Mouse (Mus musculus) induced T-regulatory cell, adult 2 months (primary cell): ENCODE results near the gene Chpf.

Source experiments
- DNase-seq: peaks from one replicate; pipeline ENCODE4 v3.0.0-alpha.2; 2012; ENCODE audit warnings: low read depth

Chpf gene

GRCm38 (mm10) chr1:75458025-75458788, 20.9 kb downstream of the Chpf start:
- DNase-seq, result no peak

GRCm38 (mm10) chr1:75457710-75458024, 21.4 kb downstream of the Chpf start:
- DNase-seq, result no peak

GRCm38 (mm10) chr1:75456746-75457564, 22.2 kb downstream of the Chpf start:
- DNase-seq, result peak; percentile 45

- no peak for DNase-seq
Observed at GRCm38 (mm10) chr1:75455948-75456347, 23.2 kb downstream of the Chpf start.

GRCm38 (mm10) chr1:75455433-75455832, 23.7 kb downstream of the Chpf start:
- DNase-seq, result no peak

GRCm38 (mm10) chr1:75451900-75452299, 27.2 kb downstream of the Chpf start:
- DNase-seq, result no peak

- no peak for DNase-seq
Observed at GRCm38 (mm10) chr1:75450314-75451005, 28.6 kb downstream of the Chpf start, which contains the start of gene Asic4. TSS of gene Asic4 (plus strand) at chr1:75450436.

GRCm38 (mm10) chr1:75449377-75450135, 29.6 kb downstream of the Chpf start:
- no peak for DNase-seq

- DNase-seq, result no peak
Observed at GRCm38 (mm10) chr1:75448937-75449336, 30.2 kb downstream of the Chpf start.

- DNase-seq, result no peak
Observed at GRCm38 (mm10) chr1:75448052-75448431, 31.1 kb downstream of the Chpf start.

- no peak for DNase-seq
Observed at GRCm38 (mm10) chr1:75447265-75448051, 31.6 kb downstream of the Chpf start.

- no peak for DNase-seq
Observed at GRCm38 (mm10) chr1:75446656-75447055, 32.5 kb downstream of the Chpf start.

GRCm38 (mm10) chr1:75445751-75446611, 33.1 kb downstream of the Chpf start:
- DNase-seq, result peak; percentile 79

- DNase-seq, result no peak
Observed at GRCm38 (mm10) chr1:75445141-75445701, 33.9 kb downstream of the Chpf start.

- DNase-seq, result no peak
Observed at GRCm38 (mm10) chr1:75444208-75444607, 34.9 kb downstream of the Chpf start.

- no peak for DNase-seq
Observed at GRCm38 (mm10) chr1:75443247-75444024, 35.7 kb downstream of the Chpf start.

GRCm38 (mm10) chr1:75442811-75443210, 36.3 kb downstream of the Chpf start:
- no peak for DNase-seq

- DNase-seq, result no peak
Observed at GRCm38 (mm10) chr1:75442171-75442570, 36.9 kb downstream of the Chpf start.

GRCm38 (mm10) chr1:75441471-75441996, 37.6 kb downstream of the Chpf start:
- no peak for DNase-seq
